Mouse (Mus musculus) adrenal gland, postnatal 10 days (tissue): ENCODE measurements around the gene Cachd1. TPM values are rescaled to one million over a fixed set of nuclear protein-coding genes. Genes with fewer than 3 reads are reported as not detected.

ENCODE experiments used
- DNase-seq: peaks from one replicate; pipeline ENCODE4 v3.0.0; 2021; ENCODE audit warnings: mixed read lengths
- total RNA-seq, 2 experiments: library from RNA; stranded (reverse); gene quantifications; 2 replicates each; pipeline ENCODE4 v1.2.3; 2021

Cachd1 gene
- total RNA-seq, 2 experiments from 2014 or later, result 6.8 to 8.9 TPM

DNA sequence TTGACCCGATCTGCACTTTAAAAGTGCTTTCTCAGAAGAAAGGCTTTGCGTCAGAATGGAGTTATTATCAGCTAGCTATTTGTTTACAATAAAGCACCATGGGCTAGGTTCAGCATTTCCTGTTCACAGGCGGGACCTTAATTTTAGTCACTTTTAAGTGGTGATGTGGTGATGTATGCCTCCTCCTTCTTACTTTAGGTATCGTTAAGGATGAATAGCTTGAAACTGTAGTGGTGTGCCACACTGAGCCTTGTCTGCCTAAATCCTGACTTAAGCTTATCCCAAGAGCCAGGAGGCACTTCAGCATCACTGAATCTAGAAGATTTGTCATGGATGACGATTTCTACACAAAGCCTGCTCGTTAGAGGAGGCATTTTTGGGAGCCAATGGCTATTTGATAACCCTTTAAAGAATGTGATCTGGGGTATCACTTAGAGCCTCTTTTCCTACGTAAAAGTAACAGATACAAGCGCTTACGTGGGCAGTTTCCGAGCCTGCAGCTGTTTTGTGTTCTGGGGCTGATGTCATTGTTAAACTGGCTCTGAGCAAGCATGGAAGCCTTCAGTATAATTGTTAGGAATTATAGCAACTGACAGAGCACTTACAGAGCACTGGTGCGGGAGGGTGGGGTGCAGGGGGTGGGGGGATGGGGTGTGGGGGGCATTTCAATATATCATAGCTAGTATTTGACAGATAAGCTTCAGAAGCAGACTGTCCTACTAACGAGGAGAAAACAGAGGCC is 89.7 kb downstream of the Cachd1 start:
- DNase-seq, result no peak

DNA sequence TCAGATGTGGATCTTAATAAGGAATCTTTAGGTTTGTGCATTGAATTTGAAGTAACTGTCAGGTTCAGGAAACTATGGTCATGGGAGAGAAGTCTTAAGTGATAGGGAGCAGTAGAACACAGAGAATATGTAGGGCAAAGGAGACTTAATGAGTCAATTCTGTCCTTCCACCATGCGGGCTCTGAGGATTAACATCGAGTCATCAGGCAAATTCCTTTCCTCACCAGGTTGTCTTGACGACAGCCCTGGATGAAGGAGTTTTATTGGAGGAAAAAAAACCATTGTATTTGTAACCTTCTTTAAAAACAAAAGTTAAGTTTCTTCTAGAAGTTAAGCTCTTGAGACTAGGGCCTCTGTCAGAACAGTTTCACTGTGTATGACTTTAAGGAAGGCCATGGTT is 100.9 kb downstream of the Cachd1 start:
- no peak for DNase-seq

DNA sequence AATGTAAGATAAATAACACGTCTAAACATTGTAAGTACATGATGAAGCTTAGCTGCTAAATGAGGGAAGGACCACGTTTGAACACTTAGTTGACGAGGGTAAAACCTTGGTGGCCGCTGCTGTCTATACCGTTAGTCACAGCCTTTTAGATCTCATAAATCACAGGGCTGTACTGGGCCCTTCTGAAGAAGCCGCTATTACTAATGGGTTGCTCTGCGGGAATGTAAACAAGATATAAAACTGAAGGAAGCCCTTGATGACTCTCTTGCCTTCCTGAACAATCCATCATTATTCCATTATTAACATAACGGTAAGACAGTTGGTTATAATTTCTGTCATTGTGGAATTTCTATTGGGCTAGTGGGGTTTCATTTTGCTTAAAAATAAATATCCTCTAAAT is 102.9 kb downstream of the Cachd1 start:
- no peak for DNase-seq

DNA sequence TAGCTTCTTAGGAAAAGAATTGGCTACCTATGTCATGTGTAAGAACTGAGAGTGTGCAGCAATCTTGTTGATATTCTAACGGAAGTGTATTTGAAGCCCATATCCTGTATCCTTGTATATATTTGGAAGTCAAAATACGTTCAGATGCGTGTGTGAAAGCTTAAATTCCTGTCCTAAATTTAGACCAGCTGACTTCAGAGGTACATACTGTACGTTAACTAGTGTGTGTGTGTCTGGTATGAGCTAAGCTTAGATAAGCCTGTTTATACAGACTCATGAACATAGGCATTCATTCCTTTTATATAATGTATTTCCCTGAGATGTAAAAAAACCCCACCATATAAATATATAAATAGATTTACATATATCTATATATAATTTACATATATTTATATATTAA is 103.6 kb downstream of the Cachd1 start:
- no peak for DNase-seq

DNA sequence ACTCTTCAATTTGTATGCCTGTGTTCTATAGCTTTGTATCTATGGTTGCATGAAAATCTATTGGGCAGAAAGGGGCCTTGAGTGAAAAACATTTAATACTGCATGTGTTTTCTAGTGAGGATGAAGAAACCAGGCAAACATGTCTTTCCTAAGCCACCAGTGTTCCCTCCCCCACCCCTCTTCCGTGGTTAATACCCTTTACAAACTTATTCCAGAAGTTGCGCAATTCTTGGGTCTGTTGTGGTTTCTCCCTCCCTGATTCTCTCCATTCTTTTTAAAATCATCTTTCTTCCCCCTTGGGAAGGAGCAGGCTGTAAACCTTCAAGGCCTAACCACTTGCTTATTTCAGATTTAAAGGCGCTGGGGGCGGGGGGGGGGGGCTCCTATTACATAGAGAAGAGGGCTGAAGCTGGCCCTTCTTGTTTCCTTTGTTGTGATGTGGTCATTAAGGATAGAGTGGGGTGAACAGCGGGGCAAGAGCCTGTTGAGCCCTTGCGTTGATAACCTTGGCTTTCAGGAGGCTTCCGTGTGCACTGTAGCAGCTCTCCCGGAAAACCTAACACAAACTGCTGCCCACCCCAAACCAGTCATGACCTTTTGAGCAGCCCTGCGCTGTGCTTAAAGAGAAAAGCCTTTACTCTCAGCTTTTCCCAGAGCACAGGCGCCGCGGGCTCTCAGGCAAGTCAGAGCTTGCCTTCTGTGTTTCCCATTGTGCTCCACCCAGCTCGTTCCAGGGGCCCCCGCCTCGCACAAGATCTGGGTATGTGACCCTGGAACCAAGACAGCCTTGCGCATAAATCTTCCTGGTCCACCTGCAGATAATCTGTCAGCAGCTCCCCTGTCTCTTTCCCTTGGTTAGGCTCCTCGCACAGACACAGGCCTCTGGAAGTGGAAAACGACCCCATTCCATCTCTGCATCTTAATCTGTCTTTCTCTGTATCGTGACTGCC is 109.6 kb downstream of the Cachd1 start:
- DNase-seq, result peak; percentile 50

DNA sequence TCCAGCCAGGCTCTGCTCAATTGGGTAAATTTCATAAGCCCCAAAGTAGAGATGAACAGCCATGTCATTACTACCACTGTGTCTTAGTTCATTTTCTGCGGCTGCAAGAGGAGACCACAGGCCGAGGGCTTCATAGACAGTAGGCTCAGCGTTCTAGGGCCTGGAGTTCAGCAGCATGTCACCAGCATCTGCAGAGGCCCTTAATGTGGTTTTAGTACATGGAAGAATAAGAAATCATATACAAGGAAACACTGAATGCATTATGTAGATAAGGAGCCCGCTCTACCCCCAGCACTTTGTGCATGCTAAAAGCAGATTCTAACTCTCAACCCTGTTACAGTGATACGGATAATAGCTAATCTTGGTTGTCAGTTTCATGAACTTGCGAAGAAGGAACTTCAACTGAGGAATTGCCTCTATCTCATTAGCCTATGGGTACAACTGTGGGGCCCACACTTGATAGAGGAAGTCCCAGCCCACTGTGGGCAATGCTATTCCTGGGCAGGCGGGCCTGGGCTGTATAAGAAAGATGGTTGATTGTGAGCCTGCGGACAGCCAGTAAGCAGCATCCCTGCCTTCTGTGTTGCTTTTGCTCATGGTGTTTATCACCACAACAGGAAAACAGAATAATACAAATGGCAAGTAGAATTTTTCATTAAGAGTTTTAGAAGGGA is 110.4 kb downstream of the Cachd1 start:
- DNase-seq, result no peak

DNA sequence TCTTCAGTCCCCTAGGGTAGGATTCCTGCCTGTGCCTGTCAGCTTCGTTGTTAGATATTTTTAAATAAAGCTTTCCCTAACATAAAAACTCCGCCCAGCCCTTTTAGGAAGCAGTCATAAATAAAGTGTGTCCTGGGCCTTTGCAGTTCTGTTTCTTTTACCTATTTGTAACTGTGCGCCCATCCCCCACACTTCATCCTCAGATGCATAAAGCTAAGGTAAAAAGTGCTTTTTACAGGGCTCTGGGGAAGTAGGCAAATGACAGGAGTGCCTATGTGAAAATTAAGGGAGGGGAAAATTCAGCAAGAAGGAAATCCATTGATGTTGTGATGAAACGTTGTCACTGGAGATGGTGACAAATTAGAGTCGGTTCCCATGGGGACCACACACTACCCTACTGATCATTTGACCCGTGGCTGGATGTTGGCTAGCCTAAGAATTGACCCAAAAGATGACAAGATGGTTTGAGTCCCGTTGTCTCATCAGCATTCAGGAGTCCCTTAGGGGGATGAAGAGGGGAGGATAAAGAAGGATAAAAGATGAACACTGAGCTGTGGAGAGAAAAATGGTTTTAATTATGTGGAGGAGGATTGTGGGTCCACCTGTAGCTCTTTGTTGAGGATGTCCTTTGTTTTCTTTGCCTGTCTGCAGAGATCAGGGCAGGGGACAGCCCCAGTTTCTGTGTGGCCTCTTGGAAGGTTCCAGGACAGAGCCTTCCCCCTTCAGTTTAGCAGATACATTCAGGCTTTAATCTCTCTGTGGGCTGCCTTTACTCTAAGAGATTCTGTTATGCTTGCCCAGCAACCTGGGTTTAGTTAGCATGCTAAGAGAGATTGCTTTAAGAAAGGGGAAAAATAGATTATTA is 113.9 kb downstream of the Cachd1 start:
- DNase-seq, result no peak

DNA sequence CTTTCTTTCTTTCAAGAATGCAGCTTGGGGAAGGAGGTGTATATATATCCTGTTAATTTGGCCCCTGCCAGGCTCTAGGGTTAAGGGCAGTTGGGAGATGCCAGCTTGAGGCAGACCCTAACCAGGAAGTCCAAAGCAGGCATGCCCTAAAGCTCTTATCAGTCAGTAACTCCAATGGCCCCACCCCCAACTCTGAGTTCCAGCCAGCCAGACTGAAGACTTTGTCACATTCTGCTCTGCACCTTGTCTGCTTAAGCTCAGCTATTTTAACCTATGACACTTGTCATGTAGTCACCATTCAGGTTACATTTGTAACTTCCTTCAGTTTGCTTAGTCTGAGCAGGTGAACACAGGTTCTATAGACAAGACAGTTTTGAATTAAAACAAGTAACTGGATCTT is 117.3 kb downstream of the Cachd1 start:
- DNase-seq, result no peak

DNA sequence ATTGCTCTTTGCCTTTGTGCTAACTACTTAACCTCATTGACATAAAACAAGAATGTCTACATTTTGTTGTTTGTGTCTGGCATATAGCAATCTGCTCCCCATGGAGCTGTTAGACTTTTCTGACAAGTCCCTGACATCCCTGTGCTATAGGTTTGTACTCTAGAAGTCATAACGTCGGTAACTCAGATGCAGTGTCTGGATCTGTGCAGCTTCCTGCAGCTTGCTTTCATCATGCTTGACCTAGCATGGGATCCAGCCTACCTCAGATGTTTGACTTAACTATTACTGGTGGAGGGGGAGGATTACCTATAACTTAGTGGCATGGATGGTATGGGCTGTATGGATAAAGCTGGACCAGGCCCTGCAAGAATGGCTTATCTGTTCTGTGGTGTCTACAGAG is 117.7 kb downstream of the Cachd1 start:
- no peak for DNase-seq

DNA sequence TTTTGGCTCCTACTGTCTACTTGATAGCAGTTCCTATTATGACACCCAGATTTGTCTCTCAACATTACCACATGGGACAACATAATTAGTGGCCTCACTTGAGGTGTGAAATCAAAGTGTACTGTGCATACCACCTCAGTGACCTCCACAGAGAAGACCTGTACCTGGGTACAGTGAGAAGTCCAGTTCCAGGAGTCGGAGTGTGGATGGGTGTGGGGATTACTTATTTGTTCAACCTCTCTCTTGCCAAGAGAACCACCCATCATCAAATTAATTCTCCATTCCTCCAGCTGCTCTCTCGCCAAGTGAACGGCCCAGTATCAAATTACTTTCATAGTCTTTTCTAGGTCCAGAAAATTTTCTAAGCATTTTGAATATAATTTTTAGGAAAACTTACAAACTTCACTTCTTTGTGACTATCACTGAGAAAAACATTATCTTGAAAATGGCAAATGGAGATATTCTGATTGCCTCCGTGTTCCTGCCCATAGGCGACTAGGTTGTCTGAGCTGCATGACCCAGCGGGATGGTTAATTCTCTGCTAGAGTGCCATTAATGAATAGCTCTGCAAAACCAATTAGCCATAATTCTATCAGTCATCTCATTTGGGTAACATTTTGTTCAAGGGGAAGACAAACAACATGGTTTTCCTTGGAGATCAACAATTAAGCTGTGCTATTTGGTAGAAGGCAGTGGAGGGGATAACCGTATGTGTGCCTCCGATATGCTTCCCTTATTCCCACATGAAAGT is 120.0 kb downstream of the Cachd1 start:
- no peak for DNase-seq

DNA sequence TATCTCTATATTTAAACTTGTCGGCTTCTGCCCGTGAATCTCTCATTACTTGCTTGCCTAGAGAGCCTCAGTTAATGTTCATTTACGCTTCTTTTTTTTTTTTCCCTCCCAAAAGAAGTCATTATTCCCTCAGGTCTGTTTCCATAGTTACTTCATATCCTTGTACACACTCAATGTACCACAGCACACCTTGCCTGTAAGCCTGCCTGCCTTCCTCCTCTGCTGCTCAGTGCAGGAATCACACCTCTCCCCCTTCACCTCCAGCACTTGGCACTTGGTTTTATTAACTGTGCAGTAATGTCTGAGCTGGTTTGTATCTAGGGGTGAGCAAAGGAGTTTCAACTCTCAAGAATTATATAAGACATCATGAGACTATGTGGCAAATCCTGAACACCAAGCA is 121.5 kb downstream of the Cachd1 start:
- no peak for DNase-seq

DNA sequence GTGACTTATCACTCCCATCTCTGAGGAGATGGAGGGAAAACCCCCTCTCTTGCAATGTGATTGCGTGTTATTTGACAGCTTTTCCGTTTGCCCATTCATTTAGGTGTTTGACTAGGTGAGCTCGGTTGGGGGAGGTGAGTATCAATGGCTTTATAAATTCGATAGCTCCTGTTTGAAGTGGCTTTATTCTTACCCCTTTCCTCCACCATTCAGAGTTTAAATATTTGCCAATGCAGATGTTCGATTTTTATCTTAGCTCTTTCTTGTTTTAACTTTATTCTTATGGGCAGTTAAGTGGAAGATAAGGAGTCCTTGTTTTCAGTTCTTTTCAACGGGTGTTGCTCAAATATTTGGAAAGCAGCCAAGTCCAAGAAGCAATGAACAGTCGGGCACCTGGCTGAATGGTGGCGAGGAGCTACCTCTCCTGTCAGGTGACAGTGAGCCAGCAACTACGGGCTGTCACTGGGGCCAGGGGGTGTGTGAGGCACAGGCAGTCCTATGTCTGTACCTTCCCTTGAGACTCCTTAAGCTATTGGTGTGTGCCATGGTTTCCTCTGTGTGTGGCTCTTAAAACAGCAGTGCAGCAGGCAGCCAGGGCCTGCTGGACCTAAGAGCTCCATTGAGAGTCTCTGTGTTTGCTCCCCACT is 133.3 kb downstream of the Cachd1 start:
- DNase-seq, result no peak

DNA sequence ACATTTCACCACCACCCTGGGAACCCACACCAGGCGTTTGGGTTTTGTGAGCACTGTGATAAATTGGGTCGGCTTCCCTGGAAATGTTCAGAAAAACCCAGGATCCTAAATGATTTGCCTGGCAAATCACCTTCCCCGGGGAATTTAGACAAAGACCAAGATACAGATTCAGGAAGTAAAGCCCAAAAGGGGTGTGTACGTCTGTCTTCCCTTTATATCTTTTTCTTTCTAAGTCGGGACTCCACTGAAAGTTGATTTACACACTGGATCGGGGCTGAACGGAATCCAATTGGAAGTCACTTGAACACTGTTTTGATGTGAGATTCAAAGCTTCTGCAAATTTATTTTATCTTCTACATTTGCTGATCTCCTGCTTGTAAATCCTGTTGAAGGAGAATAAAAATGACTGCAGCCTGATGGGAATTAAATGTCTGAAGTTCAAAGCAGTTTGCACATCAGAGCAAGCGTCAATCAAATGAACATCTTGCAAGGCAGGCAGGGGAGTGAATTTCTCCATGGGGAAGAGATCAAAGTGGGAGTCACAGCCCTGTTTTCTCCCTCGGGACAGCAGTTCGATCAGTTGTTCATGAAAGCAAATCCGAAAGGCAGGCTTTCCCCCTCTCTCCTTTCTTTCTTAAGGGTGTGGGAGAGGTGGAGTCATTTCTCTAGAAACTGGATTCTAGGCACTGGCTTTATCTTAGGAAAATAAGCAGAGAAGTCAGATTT is 134.3 kb downstream of the Cachd1 start:
- no peak for DNase-seq

DNA sequence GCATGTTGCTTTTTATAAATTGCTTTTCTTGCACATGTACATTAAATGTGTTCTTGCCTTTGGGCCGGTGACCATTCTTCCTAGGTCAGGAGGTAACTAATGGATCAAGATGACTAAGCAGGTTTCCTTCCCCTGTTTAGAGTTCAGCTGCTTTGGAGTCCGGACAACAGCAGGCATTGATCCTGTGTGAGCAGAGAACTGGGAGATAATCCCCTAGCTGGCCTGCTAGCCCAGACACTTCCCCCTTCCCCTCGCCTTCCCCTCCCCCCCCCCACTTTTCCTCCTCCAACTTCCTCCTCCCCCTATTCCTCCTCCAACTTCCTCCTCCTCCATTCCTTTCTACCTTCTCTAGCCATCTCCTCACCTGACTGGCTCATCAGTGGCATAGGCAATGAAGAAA is 135.2 kb downstream of the Cachd1 start:
- no peak for DNase-seq

DNA sequence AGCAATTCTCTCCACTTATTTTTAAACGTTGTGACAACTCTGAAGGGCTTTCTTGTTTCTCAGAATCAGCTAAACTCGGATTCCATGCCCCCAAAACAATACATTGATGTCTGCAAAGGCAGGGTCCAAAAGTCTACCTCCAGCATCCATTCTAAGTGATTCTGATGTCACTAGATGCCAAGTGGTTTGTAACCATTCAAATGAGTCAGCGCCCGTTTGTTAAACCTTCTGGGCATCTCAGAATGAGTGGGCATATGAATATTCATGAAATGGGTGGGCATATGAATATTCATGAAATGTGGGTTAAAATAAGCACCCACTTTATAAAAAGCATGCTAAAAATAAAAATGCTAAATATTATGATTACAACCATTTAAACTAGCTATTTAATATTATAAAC is 137.2 kb downstream of the Cachd1 start:
- DNase-seq, result no peak

DNA sequence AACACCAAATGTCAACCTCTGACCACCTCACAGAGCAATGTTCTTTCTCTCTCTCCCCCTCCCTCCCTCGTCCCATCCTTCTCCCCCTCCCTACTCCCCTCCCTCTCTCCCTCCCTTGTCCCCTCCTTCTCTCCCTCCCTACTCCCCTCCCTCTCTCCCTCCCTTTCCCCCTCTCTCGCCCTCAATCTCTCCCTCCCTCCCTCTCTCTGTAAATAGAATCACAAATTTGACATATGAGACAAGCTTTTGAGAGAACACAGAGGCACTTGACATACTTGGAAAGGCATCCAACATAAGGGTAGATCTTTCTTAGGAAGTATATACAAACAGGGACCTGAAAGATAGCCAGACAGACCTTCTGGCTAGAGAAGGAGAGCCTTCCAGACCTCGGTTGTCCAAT is 138.1 kb downstream of the Cachd1 start:
- no peak for DNase-seq

DNA sequence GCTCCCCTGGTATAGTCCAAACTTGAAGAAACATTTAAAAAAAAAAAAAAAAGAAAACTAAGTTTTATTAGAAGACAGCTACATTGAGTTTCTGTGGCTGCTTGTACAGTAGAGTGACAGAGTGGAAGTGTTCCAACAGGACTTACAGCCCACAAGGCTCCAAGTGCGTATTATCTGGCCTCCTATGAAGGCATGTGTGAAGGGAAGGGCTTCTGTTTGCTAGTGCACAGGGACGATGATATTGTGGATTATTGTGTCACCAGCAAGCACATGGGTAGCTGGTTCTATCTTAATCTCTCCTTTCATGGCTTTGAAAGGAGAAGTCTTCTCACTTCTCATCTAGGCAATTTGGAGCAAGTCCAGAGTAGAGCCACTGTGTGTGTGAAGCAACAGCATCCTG is 138.6 kb downstream of the Cachd1 start:
- DNase-seq, result no peak

DNA sequence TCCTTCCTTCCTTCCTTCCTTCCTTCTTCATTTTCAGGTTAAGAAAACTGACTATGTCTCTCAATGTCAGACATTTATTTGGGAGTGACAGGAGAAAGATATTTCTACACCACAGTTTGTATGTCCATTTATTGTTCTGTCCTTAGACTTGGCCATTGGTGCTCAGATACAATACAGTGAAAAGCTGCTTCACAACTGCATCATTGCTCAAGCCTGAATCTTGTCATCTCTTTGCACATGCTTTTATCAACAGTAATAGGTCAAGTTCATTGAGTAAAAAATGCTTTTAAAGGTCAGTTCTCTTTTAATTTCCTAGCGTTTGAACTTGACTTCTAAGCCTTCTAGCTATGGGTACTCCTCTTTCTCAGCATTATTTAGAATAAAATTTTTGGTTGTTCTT is 141.0 kb downstream of the Cachd1 start:
- no peak for DNase-seq

DNA sequence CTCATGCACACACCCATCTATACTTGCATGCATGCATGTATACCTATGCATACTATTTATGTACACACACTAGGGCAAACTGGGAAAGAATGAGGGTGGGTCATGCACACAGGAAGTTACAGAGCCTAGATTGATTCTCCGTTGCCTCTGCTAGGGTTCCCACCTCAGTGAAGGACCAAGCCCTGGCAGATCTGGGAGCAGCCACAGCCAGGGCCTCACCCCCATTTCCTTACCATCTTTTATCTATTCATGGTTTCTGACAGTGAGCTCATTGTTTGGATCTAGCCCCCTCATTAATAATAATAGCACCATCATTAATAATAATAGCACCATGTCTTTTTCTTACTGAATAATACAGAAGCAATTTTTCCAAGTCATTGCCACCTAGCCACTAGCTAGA is 143.9 kb downstream of the Cachd1 start:
- DNase-seq, result no peak
